Mouse (Mus musculus): ENCODE measurements at regions not wholly inside any gene's neighbourhood (a gene's known extent, or its start where the extent isn't known, plus 50 kb on each side); places are given as distances from the start of the nearest gene placed in this dataset.

DNA sequence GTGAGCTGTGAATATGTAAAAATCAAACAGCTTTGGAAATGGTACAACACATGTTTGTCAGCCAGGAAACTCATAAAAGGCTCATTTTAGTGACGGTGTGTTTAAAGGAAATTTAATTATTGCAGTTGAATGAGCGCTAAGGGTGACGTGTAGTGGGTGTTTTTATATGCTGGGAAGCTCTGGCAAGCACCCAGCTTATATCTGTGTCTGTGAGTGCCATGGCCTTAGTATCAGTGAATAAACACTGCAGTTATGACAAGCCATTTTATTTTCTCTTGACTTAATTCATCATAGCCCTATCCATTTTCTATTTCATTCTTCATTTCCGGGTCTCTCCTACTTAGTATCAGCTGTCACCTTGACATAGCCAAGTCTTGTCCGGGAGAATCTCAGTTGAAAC is 83.7 kb upstream of the Adarb2 start:
- no peaks in the 10 kb centered on the region for H3K36me3 ChIP-seq (ENCODE audit: control insufficient read depth, insufficient read depth, low read length, poor library complexity, severe bottlenecking)
- no peak for DNase-seq (ENCODE audit: low read depth, low spot score)
- H3K27ac ChIP-seq (ENCODE audit: insufficient read depth, low read depth, low read length, poor library complexity, severe bottlenecking), result no peak overlapping the region
- H3K9me3 ChIP-seq (ENCODE audit: control insufficient read depth, insufficient read depth, low read depth, low read length), result no peaks in the 10 kb centered on the region
- H3K4me1 ChIP-seq (ENCODE audit: control insufficient read depth in 2 of 2, insufficient read depth in 2 of 2, low read length in 2 of 2, poor library complexity in 1 of 2), result no peaks in the 10 kb centered on the region
- no peak overlapping the region for H3K9ac ChIP-seq (ENCODE audit: insufficient read depth, low read depth, low read length, poor library complexity, severe bottlenecking)
- TF ChIP-seq ZC3H11A (IDR thresholded peaks at IDR 0.05; ENCODE audit: borderline replicate concordance, low read depth, low read length) (no peak), CHD2 (IDR thresholded peaks at IDR 0.05; ENCODE audit: low read depth, low read length) (no peak), MAFK (IDR thresholded peaks at IDR 0.05; ENCODE audit: insufficient read depth, low read depth, low read length) (no peak), ZNF384 (IDR thresholded peaks at IDR 0.05; ENCODE audit: low read depth, low read length) (no peak), HCFC1 (IDR thresholded peaks at IDR 0.05; ENCODE audit: borderline replicate concordance, insufficient read depth, low read length) (no peak)
- no peak overlapping the region for H3K4me3 ChIP-seq (ENCODE audit: insufficient read depth in 1 of 2, low read depth in 1 of 2, low read length in 2 of 2, poor library complexity in 1 of 2, severe bottlenecking in 1 of 2)
- in situ Hi-C loops (cut with MboI; ENCODE audit: low sequenced_read_pairs in 2 of 2, unreplicated experiment in 2 of 2), result no loop called here

DNA sequence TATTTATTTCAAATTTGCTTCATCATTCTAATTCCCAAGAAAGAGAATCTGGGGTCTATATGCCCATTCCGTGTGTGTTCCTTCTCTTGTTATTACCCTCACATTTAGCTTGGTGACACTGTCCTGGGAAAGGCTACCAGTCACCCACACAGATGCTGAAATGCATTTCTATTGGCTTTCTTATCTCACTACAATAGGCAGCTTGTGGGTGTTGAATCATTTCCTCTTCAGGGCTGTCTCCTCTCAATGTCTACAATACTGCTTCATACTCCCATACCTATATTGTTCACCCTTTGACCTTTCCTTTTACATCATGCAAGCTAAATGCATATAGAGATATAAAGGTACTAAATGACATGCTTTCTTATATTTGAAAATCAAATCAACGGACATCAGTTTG is 82.7 kb upstream of the Adarb2 start:
- no peaks in the 10 kb centered on the region for H3K9me3 ChIP-seq (ENCODE audit: control insufficient read depth, insufficient read depth, low read depth, low read length)
- H3K9ac ChIP-seq (ENCODE audit: insufficient read depth, low read depth, low read length, poor library complexity, severe bottlenecking), result no peak overlapping the region
- no peak overlapping the region for H3K4me3 ChIP-seq (ENCODE audit: insufficient read depth in 1 of 2, low read depth in 1 of 2, low read length in 2 of 2, poor library complexity in 1 of 2, severe bottlenecking in 1 of 2)
- no peak overlapping the region for H3K27ac ChIP-seq (ENCODE audit: insufficient read depth, low read depth, low read length, poor library complexity, severe bottlenecking)
- TF ChIP-seq HCFC1 (IDR thresholded peaks at IDR 0.05; ENCODE audit: borderline replicate concordance, insufficient read depth, low read length), result no peak
- TF ChIP-seq MAFK (IDR thresholded peaks at IDR 0.05; ENCODE audit: insufficient read depth, low read depth, low read length), result no peak
- TF ChIP-seq CHD2 (IDR thresholded peaks at IDR 0.05; ENCODE audit: low read depth, low read length), result no peak
- no peak for TF ChIP-seq ZNF384 (IDR thresholded peaks at IDR 0.05; ENCODE audit: low read depth, low read length)
- no peak for TF ChIP-seq ZC3H11A (IDR thresholded peaks at IDR 0.05; ENCODE audit: borderline replicate concordance, low read depth, low read length)
- no peaks in the 10 kb centered on the region for H3K4me1 ChIP-seq (ENCODE audit: control insufficient read depth in 2 of 2, insufficient read depth in 2 of 2, low read length in 2 of 2, poor library complexity in 1 of 2)
- H3K36me3 ChIP-seq (ENCODE audit: control insufficient read depth, insufficient read depth, low read length, poor library complexity, severe bottlenecking), result no peaks in the 10 kb centered on the region
- DNase-seq (ENCODE audit: low read depth, low spot score), result no peak
- in situ Hi-C loops (cut with MboI; ENCODE audit: low sequenced_read_pairs in 2 of 2, unreplicated experiment in 2 of 2), result no loop called here

DNA sequence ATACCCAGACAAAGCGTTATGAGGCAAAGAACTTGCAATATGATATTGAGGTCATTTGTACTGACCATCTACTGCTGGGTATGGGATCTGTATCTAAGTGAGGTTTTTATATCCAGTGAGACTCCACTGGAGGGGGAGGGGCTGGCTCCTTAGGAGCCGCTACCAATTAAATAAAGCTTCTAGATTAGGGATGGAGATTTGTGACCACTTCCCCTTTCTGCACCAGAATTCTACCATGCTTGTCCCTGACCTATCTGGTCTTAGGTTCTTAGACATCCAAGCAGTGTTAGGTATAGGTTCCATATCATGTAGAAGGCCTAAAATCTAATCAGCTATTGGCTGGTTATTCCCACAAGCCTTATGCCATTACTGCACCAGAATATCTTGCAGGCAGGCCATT is 67.9 kb upstream of the Adarb2 start:
- no peak for DNase-seq (ENCODE audit: low read depth, low spot score)
- H3K4me3 ChIP-seq (ENCODE audit: insufficient read depth in 1 of 2, low read depth in 1 of 2, low read length in 2 of 2, poor library complexity in 1 of 2, severe bottlenecking in 1 of 2), result no peak overlapping the region
- no peak overlapping the region for H3K27ac ChIP-seq (ENCODE audit: insufficient read depth, low read depth, low read length, poor library complexity, severe bottlenecking)
- no peaks in the 10 kb centered on the region for H3K36me3 ChIP-seq (ENCODE audit: control insufficient read depth, insufficient read depth, low read length, poor library complexity, severe bottlenecking)
- no peak overlapping the region for H3K9ac ChIP-seq (ENCODE audit: insufficient read depth, low read depth, low read length, poor library complexity, severe bottlenecking)
- TF ChIP-seq MAFK (IDR thresholded peaks at IDR 0.05; ENCODE audit: insufficient read depth, low read depth, low read length) (no peak), ZC3H11A (IDR thresholded peaks at IDR 0.05; ENCODE audit: borderline replicate concordance, low read depth, low read length) (no peak), HCFC1 (IDR thresholded peaks at IDR 0.05; ENCODE audit: borderline replicate concordance, insufficient read depth, low read length) (no peak), CHD2 (IDR thresholded peaks at IDR 0.05; ENCODE audit: low read depth, low read length) (no peak), ZNF384 (IDR thresholded peaks at IDR 0.05; ENCODE audit: low read depth, low read length) (no peak)
- no peaks in the 10 kb centered on the region for H3K9me3 ChIP-seq (ENCODE audit: control insufficient read depth, insufficient read depth, low read depth, low read length)
- in situ Hi-C loops (cut with MboI; ENCODE audit: low sequenced_read_pairs in 2 of 2, unreplicated experiment in 2 of 2), result no loop called here
- H3K4me1 ChIP-seq (ENCODE audit: control insufficient read depth in 2 of 2, insufficient read depth in 2 of 2, low read length in 2 of 2, poor library complexity in 1 of 2), result no peaks in the 10 kb centered on the region

DNA sequence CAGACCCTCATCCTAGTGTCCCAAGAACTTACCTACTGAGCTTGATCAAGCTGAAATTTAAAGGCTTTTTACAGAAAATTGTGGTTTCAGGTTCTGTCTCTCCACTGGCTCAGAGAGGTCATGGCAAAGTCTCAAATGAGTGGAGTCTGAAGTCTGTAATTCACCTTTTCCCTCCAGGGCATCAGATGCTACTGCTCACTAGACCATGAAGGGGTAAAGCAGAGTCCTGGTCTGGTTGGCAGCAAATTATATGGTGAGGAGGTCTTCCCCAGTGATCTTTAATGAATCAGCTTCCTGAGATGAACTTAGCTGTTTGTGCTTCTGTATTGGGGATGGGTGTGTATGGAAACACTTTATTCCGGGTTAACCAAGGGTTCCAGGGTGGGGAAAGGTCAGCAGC is 63.3 kb upstream of the Adarb2 start:
- DNase-seq (ENCODE audit: low read depth, low spot score), result no peak
- H3K4me1 ChIP-seq (ENCODE audit: control insufficient read depth in 2 of 2, insufficient read depth in 2 of 2, low read length in 2 of 2, poor library complexity in 1 of 2), result no peaks in the 10 kb centered on the region
- in situ Hi-C loops (cut with MboI; ENCODE audit: low sequenced_read_pairs in 2 of 2, unreplicated experiment in 2 of 2), result no loop called here
- H3K9ac ChIP-seq (ENCODE audit: insufficient read depth, low read depth, low read length, poor library complexity, severe bottlenecking), result no peak overlapping the region
- H3K36me3 ChIP-seq (ENCODE audit: control insufficient read depth, insufficient read depth, low read length, poor library complexity, severe bottlenecking), result no peaks in the 10 kb centered on the region
- no peak overlapping the region for H3K4me3 ChIP-seq (ENCODE audit: insufficient read depth in 1 of 2, low read depth in 1 of 2, low read length in 2 of 2, poor library complexity in 1 of 2, severe bottlenecking in 1 of 2)
- no peak overlapping the region for H3K27ac ChIP-seq (ENCODE audit: insufficient read depth, low read depth, low read length, poor library complexity, severe bottlenecking)
- no peak for TF ChIP-seq ZNF384 (IDR thresholded peaks at IDR 0.05; ENCODE audit: low read depth, low read length)
- no peak for TF ChIP-seq HCFC1 (IDR thresholded peaks at IDR 0.05; ENCODE audit: borderline replicate concordance, insufficient read depth, low read length)
- no peak for TF ChIP-seq CHD2 (IDR thresholded peaks at IDR 0.05; ENCODE audit: low read depth, low read length)
- TF ChIP-seq MAFK (IDR thresholded peaks at IDR 0.05; ENCODE audit: insufficient read depth, low read depth, low read length), result no peak
- TF ChIP-seq ZC3H11A (IDR thresholded peaks at IDR 0.05; ENCODE audit: borderline replicate concordance, low read depth, low read length), result no peak
- no peaks in the 10 kb centered on the region for H3K9me3 ChIP-seq (ENCODE audit: control insufficient read depth, insufficient read depth, low read depth, low read length)

DNA sequence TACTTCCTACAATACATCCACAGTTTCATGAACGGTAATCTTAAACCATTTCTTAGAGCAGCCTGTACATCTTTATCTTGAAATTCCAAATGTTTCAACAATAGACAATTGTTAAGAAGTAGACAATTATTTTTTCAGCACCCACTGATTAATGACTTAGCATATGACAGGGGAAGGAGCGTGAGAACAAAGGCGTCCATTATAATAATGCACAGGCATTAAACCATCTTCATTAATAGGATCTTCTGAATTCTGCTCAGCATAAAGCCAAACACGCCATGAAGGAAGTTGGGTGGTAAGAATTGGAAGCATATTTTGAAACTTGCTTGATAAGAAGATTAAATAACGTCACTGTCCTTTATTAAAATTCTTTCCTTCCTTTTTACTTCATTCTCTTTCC is 50.5 kb upstream of the Adarb2 start:
- no peaks in the 10 kb centered on the region for H3K9me3 ChIP-seq (ENCODE audit: control insufficient read depth, insufficient read depth, low read depth, low read length)
- no peak overlapping the region for H3K27ac ChIP-seq (ENCODE audit: insufficient read depth, low read depth, low read length, poor library complexity, severe bottlenecking)
- TF ChIP-seq ZNF384 (IDR thresholded peaks at IDR 0.05; ENCODE audit: low read depth, low read length) (no peak), HCFC1 (IDR thresholded peaks at IDR 0.05; ENCODE audit: borderline replicate concordance, insufficient read depth, low read length) (no peak), CHD2 (IDR thresholded peaks at IDR 0.05; ENCODE audit: low read depth, low read length) (no peak)
- no peaks in the 10 kb centered on the region for H3K36me3 ChIP-seq (ENCODE audit: control insufficient read depth, insufficient read depth, low read length, poor library complexity, severe bottlenecking)
- H3K9ac ChIP-seq (ENCODE audit: insufficient read depth, low read depth, low read length, poor library complexity, severe bottlenecking), result no peak overlapping the region
- DNase-seq (ENCODE audit: low read depth, low spot score), result no peak
- H3K4me3 ChIP-seq (ENCODE audit: insufficient read depth in 1 of 2, low read depth in 1 of 2, low read length in 2 of 2, poor library complexity in 1 of 2, severe bottlenecking in 1 of 2), result no peak overlapping the region
- no peaks in the 10 kb centered on the region for H3K4me1 ChIP-seq (ENCODE audit: control insufficient read depth in 2 of 2, insufficient read depth in 2 of 2, low read length in 2 of 2, poor library complexity in 1 of 2)
- in situ Hi-C loops (cut with MboI; ENCODE audit: low sequenced_read_pairs in 2 of 2, unreplicated experiment in 2 of 2), result no loop called here

Data from ES-E14 (cell line).